Mouse (Mus musculus): ENCODE measurements around the gene Lpp. TPM values are rescaled to one million over a fixed set of nuclear protein-coding genes. Genes with fewer than 3 reads are reported as not detected.

The Lpp gene
- polyA plus RNA-seq, 1 experiment = 176 TPM

DNA sequence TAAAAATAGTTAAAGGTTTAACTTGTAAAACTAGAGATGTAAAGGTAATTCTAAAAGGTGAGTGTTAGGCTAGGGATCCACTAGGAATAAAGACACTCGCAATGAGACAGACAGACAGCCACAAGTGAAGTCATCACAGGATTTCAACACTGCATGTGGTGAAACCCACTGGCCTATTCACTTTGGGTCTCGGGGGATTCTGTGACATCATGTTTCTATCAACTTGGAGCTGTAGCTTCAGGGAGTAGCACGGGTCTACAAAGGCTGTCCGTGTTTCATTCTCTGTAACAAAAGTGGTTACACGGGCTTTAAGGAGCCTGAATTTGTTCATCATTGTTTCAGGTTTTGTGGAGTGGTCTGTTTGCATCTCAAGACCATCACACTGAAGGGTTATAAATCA is 152.1 kb downstream of the Lpp start:
- no peak for TF ChIP-seq CTCF (IDR thresholded peaks at IDR 0.05; ENCODE audit: control insufficient read depth, insufficient read depth, insufficient replicate concordance, low read depth, low read length)
- no peak for TF ChIP-seq POLR2A (IDR thresholded peaks at IDR 0.05; ENCODE audit: control insufficient read depth, low read depth, low read length)
- H3K4me3 ChIP-seq (ENCODE audit: control insufficient read depth, low read depth, low read length) = no peak overlapping the region
- no peaks in the 10 kb centered on the region for H3K4me1 ChIP-seq (ENCODE audit: control insufficient read depth, insufficient read depth, low read length)
- H3K27ac ChIP-seq (ENCODE audit: control insufficient read depth, insufficient read depth, low read depth, low read length) = no peak overlapping the region
- no peaks in the 10 kb centered on the region for H3K27me3 ChIP-seq (ENCODE audit: control insufficient read depth, insufficient read depth, low read length)
- H3K36me3 ChIP-seq (ENCODE audit: control insufficient read depth, insufficient read depth, low read length) = no peaks in the 10 kb centered on the region

DNA sequence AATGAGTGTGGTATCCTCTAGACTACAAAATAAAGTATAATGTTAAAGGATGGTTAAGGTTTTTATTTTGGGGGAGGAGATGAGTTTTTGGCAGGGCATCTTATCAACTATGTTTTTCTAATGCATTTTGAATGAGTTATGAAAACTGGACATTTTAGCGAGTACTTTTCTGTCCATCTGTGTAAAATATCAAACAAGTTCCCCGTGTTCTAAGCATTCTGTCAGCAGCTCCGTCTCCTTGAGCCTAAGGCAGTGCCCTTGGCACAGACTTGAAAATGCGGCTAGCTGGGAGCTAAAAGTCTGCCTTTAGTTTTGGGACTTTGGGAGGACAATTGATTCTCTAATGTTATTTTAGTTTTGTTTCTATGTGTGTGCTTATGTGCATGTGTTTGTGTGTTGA is 165.2 kb downstream of the Lpp start:
- H3K36me3 ChIP-seq (ENCODE audit: control insufficient read depth, insufficient read depth, low read length) = no peaks in the 10 kb centered on the region
- no peaks in the 10 kb centered on the region for H3K4me1 ChIP-seq (ENCODE audit: control insufficient read depth, insufficient read depth, low read length)
- TF ChIP-seq POLR2A (IDR thresholded peaks at IDR 0.05; ENCODE audit: control insufficient read depth, low read depth, low read length) (no peak), CTCF (IDR thresholded peaks at IDR 0.05; ENCODE audit: control insufficient read depth, insufficient read depth, insufficient replicate concordance, low read depth, low read length) (no peak)
- no peak overlapping the region for H3K27ac ChIP-seq (ENCODE audit: control insufficient read depth, insufficient read depth, low read depth, low read length)
- H3K27me3 ChIP-seq (ENCODE audit: control insufficient read depth, insufficient read depth, low read length) = no peaks in the 10 kb centered on the region
- no peak overlapping the region for H3K4me3 ChIP-seq (ENCODE audit: control insufficient read depth, low read depth, low read length)

DNA sequence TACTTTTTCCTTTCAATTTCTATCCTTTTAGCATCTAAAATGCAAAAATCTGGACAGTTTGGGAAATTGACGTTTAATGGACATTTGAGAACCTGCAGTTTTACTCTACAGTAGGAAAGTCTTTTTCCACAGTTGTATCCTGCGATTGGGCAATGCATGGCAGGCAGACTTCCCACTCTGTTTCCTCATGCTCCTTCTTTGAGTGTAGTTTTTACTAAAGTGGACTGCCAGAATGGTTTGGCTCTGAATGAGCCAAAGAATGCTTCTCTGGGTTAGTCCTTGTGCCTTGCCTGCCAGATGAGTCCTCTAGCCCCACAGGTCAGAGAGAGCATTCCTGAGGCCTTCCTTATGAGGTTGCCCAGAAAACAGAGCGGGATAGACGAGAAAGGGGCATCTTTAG is 166.5 kb downstream of the Lpp start:
- Histone ChIP-seq H3K36me3 (ENCODE audit: control insufficient read depth, insufficient read depth, low read length) (no peaks in the 10 kb centered on the region), H3K4me1 (ENCODE audit: control insufficient read depth, insufficient read depth, low read length) (no peaks in the 10 kb centered on the region), H3K27ac (ENCODE audit: control insufficient read depth, insufficient read depth, low read depth, low read length) (no peak overlapping the region), H3K4me3 (ENCODE audit: control insufficient read depth, low read depth, low read length) (no peak overlapping the region), H3K27me3 (ENCODE audit: control insufficient read depth, insufficient read depth, low read length) (no peaks in the 10 kb centered on the region)
- no peak for TF ChIP-seq CTCF (IDR thresholded peaks at IDR 0.05; ENCODE audit: control insufficient read depth, insufficient read depth, insufficient replicate concordance, low read depth, low read length)
- no peak for TF ChIP-seq POLR2A (IDR thresholded peaks at IDR 0.05; ENCODE audit: control insufficient read depth, low read depth, low read length)

DNA sequence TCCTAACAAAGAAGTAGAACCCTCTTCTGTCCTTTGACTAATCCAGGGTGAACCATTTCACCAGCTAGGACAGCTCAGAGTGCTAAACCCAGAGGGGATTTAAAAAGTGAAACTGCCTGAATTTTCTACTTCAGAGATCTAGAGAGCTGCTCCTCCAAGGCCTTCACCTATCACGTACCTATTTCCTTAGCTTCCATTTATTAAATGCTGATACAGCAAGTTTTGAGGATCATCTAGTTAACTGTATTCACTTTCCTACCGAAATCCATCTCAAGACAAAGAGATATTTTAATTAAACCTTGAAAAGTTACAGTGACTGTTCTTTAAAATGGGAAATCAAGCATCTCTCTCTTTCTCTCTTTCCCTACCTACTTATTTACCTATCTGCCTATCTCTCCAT is 167.7 kb downstream of the Lpp start:
- no peaks in the 10 kb centered on the region for H3K36me3 ChIP-seq (ENCODE audit: control insufficient read depth, insufficient read depth, low read length)
- no peak overlapping the region for H3K4me3 ChIP-seq (ENCODE audit: control insufficient read depth, low read depth, low read length)
- H3K27ac ChIP-seq (ENCODE audit: control insufficient read depth, insufficient read depth, low read depth, low read length) = no peak overlapping the region
- no peaks in the 10 kb centered on the region for H3K4me1 ChIP-seq (ENCODE audit: control insufficient read depth, insufficient read depth, low read length)
- no peaks in the 10 kb centered on the region for H3K27me3 ChIP-seq (ENCODE audit: control insufficient read depth, insufficient read depth, low read length)
- no peak for TF ChIP-seq CTCF (IDR thresholded peaks at IDR 0.05; ENCODE audit: control insufficient read depth, insufficient read depth, insufficient replicate concordance, low read depth, low read length)
- no peak for TF ChIP-seq POLR2A (IDR thresholded peaks at IDR 0.05; ENCODE audit: control insufficient read depth, low read depth, low read length)

DNA sequence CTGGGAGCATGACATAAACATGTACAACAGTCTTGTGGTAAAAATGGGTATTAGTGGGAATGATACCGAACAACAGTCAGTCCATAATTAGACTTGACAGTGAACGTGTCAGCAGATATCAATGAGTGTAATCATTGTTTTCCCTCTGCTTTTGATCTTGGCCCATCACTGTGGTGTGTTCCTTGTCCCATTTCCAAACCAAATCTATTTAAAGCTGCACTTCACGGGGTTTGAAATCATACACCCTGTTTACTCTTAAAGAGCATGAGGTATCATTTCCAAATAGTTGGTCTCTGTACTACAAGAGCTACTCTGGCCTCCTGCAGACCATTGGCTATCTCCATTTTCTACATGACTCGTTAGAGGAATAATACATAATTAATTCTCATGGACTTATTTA is 168.3 kb downstream of the Lpp start:
- no peaks in the 10 kb centered on the region for H3K4me1 ChIP-seq (ENCODE audit: control insufficient read depth, insufficient read depth, low read length)
- H3K36me3 ChIP-seq (ENCODE audit: control insufficient read depth, insufficient read depth, low read length) = no peaks in the 10 kb centered on the region
- no peak overlapping the region for H3K27ac ChIP-seq (ENCODE audit: control insufficient read depth, insufficient read depth, low read depth, low read length)
- no peaks in the 10 kb centered on the region for H3K27me3 ChIP-seq (ENCODE audit: control insufficient read depth, insufficient read depth, low read length)
- H3K4me3 ChIP-seq (ENCODE audit: control insufficient read depth, low read depth, low read length) = no peak overlapping the region
- TF ChIP-seq CTCF (IDR thresholded peaks at IDR 0.05; ENCODE audit: control insufficient read depth, insufficient read depth, insufficient replicate concordance, low read depth, low read length) (no peak), POLR2A (IDR thresholded peaks at IDR 0.05; ENCODE audit: control insufficient read depth, low read depth, low read length) (no peak)

DNA sequence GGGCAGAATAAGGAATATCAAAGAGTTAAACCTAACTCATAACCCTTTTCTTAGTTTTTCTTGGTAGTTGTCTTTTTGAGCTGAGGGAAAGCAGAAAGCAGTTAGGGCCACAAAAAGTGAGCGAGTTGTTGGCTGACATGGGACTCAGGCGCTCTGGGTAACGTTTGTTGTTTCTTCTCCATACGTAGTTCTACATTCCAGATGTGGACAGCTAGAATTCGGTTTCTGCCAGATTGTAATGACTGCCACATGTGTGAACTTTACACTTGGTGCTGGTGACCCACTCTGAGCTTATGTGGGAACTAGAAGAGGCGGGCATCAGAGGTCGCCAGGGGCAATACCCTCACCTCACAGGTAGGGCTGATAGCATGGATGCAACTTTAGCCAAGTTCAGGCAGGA is 172.0 kb downstream of the Lpp start:
- Histone ChIP-seq H3K4me3 (ENCODE audit: control insufficient read depth, low read depth, low read length) (no peak overlapping the region), H3K27ac (ENCODE audit: control insufficient read depth, insufficient read depth, low read depth, low read length) (no peak overlapping the region), H3K36me3 (ENCODE audit: control insufficient read depth, insufficient read depth, low read length) (no peaks in the 10 kb centered on the region), H3K4me1 (ENCODE audit: control insufficient read depth, insufficient read depth, low read length) (no peaks in the 10 kb centered on the region), H3K27me3 (ENCODE audit: control insufficient read depth, insufficient read depth, low read length) (no peaks in the 10 kb centered on the region)
- no peak for TF ChIP-seq POLR2A (IDR thresholded peaks at IDR 0.05; ENCODE audit: control insufficient read depth, low read depth, low read length)
- no peak for TF ChIP-seq CTCF (IDR thresholded peaks at IDR 0.05; ENCODE audit: control insufficient read depth, insufficient read depth, insufficient replicate concordance, low read depth, low read length)

DNA sequence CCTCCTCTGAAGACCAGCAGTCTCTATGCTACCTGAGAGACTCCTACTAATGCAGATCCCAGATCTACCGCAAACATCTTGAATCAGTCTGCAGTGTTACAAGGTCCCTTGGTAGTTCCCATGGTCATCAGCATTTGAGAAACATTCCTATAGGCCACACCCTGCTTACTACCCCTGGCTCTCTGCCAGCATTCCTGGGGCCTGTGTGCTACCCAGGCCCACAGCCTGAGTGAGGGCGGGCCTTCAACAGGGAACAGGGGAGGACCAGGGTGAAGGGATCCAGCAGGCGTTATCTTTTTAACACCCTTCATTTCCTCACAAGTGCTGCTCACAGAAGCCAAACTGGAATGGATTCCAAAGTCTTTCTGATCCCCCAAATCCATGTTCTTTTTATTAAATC is 173.0 kb downstream of the Lpp start:
- Histone ChIP-seq H3K4me1 (ENCODE audit: control insufficient read depth, insufficient read depth, low read length) (no peaks in the 10 kb centered on the region), H3K27me3 (ENCODE audit: control insufficient read depth, insufficient read depth, low read length) (no peaks in the 10 kb centered on the region), H3K27ac (ENCODE audit: control insufficient read depth, insufficient read depth, low read depth, low read length) (no peak overlapping the region), H3K4me3 (ENCODE audit: control insufficient read depth, low read depth, low read length) (no peak overlapping the region), H3K36me3 (ENCODE audit: control insufficient read depth, insufficient read depth, low read length) (no peaks in the 10 kb centered on the region)
- TF ChIP-seq POLR2A (IDR thresholded peaks at IDR 0.05; ENCODE audit: control insufficient read depth, low read depth, low read length) (no peak), CTCF (IDR thresholded peaks at IDR 0.05; ENCODE audit: control insufficient read depth, insufficient read depth, insufficient replicate concordance, low read depth, low read length) (no peak)

DNA sequence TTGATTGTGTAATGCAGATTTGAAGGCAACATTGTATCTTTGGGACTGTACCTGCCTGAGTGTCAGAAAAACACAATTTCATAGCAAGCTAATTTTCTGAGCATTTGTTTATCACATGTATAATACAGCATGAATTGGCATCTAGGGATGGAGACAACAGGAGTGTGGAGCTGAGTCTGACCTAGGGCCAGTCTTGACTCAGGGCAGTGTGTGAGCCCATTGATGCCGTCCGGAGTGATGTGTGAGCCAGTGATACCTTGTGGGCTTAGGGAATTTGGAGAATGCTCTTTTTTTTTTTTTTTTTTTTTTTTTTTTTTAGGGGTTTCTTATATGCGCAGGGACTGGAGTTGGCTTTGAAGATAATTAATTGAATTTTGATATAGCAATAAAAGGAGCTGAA is 174.3 kb downstream of the Lpp start:
- TF ChIP-seq POLR2A (IDR thresholded peaks at IDR 0.05; ENCODE audit: control insufficient read depth, low read depth, low read length) = no peak
- TF ChIP-seq CTCF (IDR thresholded peaks at IDR 0.05; ENCODE audit: control insufficient read depth, insufficient read depth, insufficient replicate concordance, low read depth, low read length) = no peak
- Histone ChIP-seq H3K36me3 (ENCODE audit: control insufficient read depth, insufficient read depth, low read length) (no peaks in the 10 kb centered on the region), H3K4me3 (ENCODE audit: control insufficient read depth, low read depth, low read length) (no peak overlapping the region), H3K27ac (ENCODE audit: control insufficient read depth, insufficient read depth, low read depth, low read length) (no peak overlapping the region), H3K4me1 (ENCODE audit: control insufficient read depth, insufficient read depth, low read length) (no peaks in the 10 kb centered on the region), H3K27me3 (ENCODE audit: control insufficient read depth, insufficient read depth, low read length) (no peaks in the 10 kb centered on the region)

Data from testis, adult 2 months (tissue).